Mouse (Mus musculus) adrenal gland, adult 10 weeks (tissue): ENCODE data around the gene Zfp446. TPM values are rescaled to one million over a fixed set of nuclear protein-coding genes. Genes with fewer than 3 reads are reported as not detected.

Source experiments
- polyA plus RNA-seq: library from polyadenylated mRNA; stranded (reverse); fragments of 350-450 nt; fragmentation: Illumina TruSeq; extraction: RNeasy Lipid Tissue Mini Kit (QIAGEN cat#74804); gene quantifications from one replicate; pipeline ENCODE4 v1.2.3, GENCODE M21; 2014; ENCODE audit warnings: low read depth, low replicate concordance

Gene Zfp446
- 3.8 TPM for polyA plus RNA-seq

GRCm38 (mm10) chr7:12977682-12978389 lies at the start of gene Zfp446:
TSS of gene Zfp446 (plus strand) at chr7:12977848.

GRCm38 (mm10) chr7:12965678-12966091 lies 12.0 kb upstream of the Zfp446 start, which contains the start of gene Zfp324:
TSS of gene Zfp324 (plus strand) at chr7:12965838.

GRCm38 (mm10) chr7:12998053-12998452 lies 20.4 kb downstream of the Zfp446 start, which contains the start of gene Slc27a5:
TSS of gene Slc27a5 (minus strand) at chr7:12998192.

GRCm38 (mm10) chr7:12998851-12999250 lies 21.2 kb downstream of the Zfp446 start, which contains the start of gene Trim28:
TSS of gene Trim28 (plus strand) at chr7:12999114.

GRCm38 (mm10) chr7:13010005-13010908 lies 32.6 kb downstream of the Zfp446 start, which contains the start of gene Zbtb45:
TSS of gene Zbtb45 (minus strand) at chr7:13010034.

GRCm38 (mm10) chr7:13034148-13034977 lies 56.7 kb downstream of the Zfp446 start, which contains the start of gene Chmp2a:
TSS of gene Chmp2a (minus strand) at chr7:13034807.

Other genes starting within 250 kb of the Zfp446 start
- not detected for gene Vmn2r56, start 242.8 kb upstream of the Zfp446 start, polyA plus RNA-seq
- gene Zscan18, start 174.2 kb upstream of the Zfp446 start, polyA plus RNA-seq = 4.0 TPM
- gene Zfp329, start 159.0 kb upstream of the Zfp446 start, polyA plus RNA-seq = 31.4 TPM
- gene Zfp110, start 143.1 kb upstream of the Zfp446 start, polyA plus RNA-seq = 33.4 TPM
- 6.9 TPM for gene Zfp128, start 96.7 kb upstream of the Zfp446 start, polyA plus RNA-seq
- 6.2 TPM for gene Zscan22, start 80.0 kb upstream of the Zfp446 start, polyA plus RNA-seq
- gene Rps5, start 55.6 kb upstream of the Zfp446 start, polyA plus RNA-seq = 15.5 TPM
- gene Rnf225, start 50.4 kb upstream of the Zfp446 start, polyA plus RNA-seq = not detected
- gene Zfp324, start 12.0 kb upstream of the Zfp446 start, polyA plus RNA-seq = 5.4 TPM
- gene Slc27a5, start 20.3 kb downstream of the Zfp446 start, polyA plus RNA-seq = not detected
- gene Trim28, start 21.3 kb downstream of the Zfp446 start, polyA plus RNA-seq = 27.9 TPM
- gene Zbtb45, start 32.2 kb downstream of the Zfp446 start, polyA plus RNA-seq = 0.82 TPM
- gene Chmp2a, start 57.0 kb downstream of the Zfp446 start, polyA plus RNA-seq = 108 TPM
- 79.8 TPM for gene Ube2m, start 60.4 kb downstream of the Zfp446 start, polyA plus RNA-seq
- gene Mzf1, start 76.9 kb downstream of the Zfp446 start, polyA plus RNA-seq = 0.52 TPM
- gene Vmn1r85, start 117.3 kb downstream of the Zfp446 start, polyA plus RNA-seq = not detected
- gene Vmn1r86, start 142.1 kb downstream of the Zfp446 start, polyA plus RNA-seq = not detected
- not detected for gene Vmn1r87, start 162.3 kb downstream of the Zfp446 start, polyA plus RNA-seq
- gene Vmn1r88, start 181.7 kb downstream of the Zfp446 start, polyA plus RNA-seq = not detected
- not detected for gene Vmn1r89, start 235.2 kb downstream of the Zfp446 start, polyA plus RNA-seq